In the genomic region with DNA sequence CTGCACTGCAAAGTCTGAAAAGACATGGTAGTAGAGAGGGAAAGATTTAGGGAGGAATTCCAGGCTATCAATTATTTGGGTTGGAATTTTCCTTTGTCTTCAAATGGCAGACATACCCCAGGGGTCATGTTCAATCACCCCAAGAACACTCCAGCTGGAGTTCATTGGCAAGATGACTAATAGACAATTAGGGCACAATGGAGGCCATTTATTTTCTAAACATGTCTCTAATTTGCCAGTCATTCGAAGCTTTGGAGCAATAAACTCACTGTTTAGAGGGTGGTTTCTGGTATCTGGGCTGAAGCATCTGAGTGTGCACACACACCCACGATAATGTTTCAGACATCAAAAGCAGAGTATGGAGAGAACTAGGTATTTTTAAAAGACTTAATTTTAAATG, we compare ENCODE assay signal across 17 mouse cellular contexts.
A peak's percentile ranks its signal among the peaks of the same experiment; 100 is the strongest.
DNase-seq lines count a peak whose midpoint lies in the region; ATAC-seq and TF ChIP-seq lines count a peak whose summit lies in the region.
"Had no signal": no experiment of that assay in that cellular context is flagged by ENCODE, and none has a peak within 500 bp of the region (broad histone marks: within the 10 kb centered on the region; RNA-seq: fewer than 3 reads in every experiment).

No protein-coding gene starts in this region.

- no peaks in the 10 kb centered on the region for H3K36me3 ChIP-seq in hindbrain, embryonic 11.5 days (ENCODE audit: control insufficient read depth, insufficient read depth, low read length)
- no peaks in the 10 kb centered on the region for H3K36me3 ChIP-seq in hindbrain, embryonic 10.5 days
- no peaks in the 10 kb centered on the region for H3K36me3 ChIP-seq in forebrain, postnatal 0 days (ENCODE audit: insufficient read depth)
- H3K36me3 ChIP-seq in neural tube, embryonic 14.5 days (ENCODE audit: control insufficient read depth, insufficient read depth, low read length): no peaks in the 10 kb centered on the region
- H3K36me3 ChIP-seq in intestine, embryonic 15.5 days: no peaks in the 10 kb centered on the region
- H3K36me3 ChIP-seq in liver, postnatal 0 days (replicated peaks; ENCODE audit: insufficient read depth, low read length): no peaks in the 10 kb centered on the region
- H3K36me3 ChIP-seq: G1E; limb, embryonic 15.5 days; lung, embryonic 15.5 days; midbrain, embryonic 10.5 days had no signal

- TF ChIP-seq EP300 in liver, postnatal 0 days (IDR thresholded peaks at IDR 0.05; ENCODE audit: low read depth): no peak

- H3K4me3 ChIP-seq in hindbrain, embryonic 11.5 days (ENCODE audit: low read depth, low read length): no peak overlapping the region
- H3K4me3 ChIP-seq in hindbrain, embryonic 10.5 days: no peak overlapping the region
- no peak overlapping the region for H3K4me3 ChIP-seq in forebrain, postnatal 0 days (ENCODE audit: low read depth, low read length)
- no peak overlapping the region for H3K4me3 ChIP-seq in neural tube, embryonic 14.5 days (ENCODE audit: low read depth, low read length)
- H3K4me3 ChIP-seq in intestine, embryonic 15.5 days (replicated peaks): no peak overlapping the region
- no peak overlapping the region for H3K4me3 ChIP-seq in liver, postnatal 0 days (ENCODE audit: low read depth, low read length)
- H3K4me3 ChIP-seq: erythroblast, embryonic 14.5 days; limb, embryonic 15.5 days; lung, embryonic 15.5 days; midbrain, embryonic 10.5 days had no signal

- 33% methylated on average over 2 of the region's 2 CpGs for WGBS in hindbrain, embryonic 11.5 days
- 54% methylated on average over 2 of the region's 2 CpGs for WGBS in hindbrain, embryonic 10.5 days
- WGBS in forebrain, postnatal 0 days: 18% methylated on average over 2 of the region's 2 CpGs
- WGBS in neural tube, embryonic 14.5 days: 5% methylated on average over 2 of the region's 2 CpGs
- 21% methylated on average over 2 of the region's 2 CpGs for WGBS in intestine, embryonic 15.5 days
- WGBS in liver, postnatal 0 days (ENCODE audit: insufficient replicate concordance): 51% methylated on average over 2 of the region's 2 CpGs

- H3K4me1 ChIP-seq in hindbrain, embryonic 11.5 days (replicated peaks; ENCODE audit: control insufficient read depth, insufficient read depth, low read length): no peaks in the 10 kb centered on the region
- H3K4me1 ChIP-seq in hindbrain, embryonic 10.5 days (replicated peaks): no peaks in the 10 kb centered on the region
- no peaks in the 10 kb centered on the region for H3K4me1 ChIP-seq in forebrain, postnatal 0 days (ENCODE audit: insufficient read depth)
- 0 out of 2 replicates have a peak, but pooled peaks cover 5% of the 10 kb centered on the region for H3K4me1 ChIP-seq in neural tube, embryonic 14.5 days (ENCODE audit: control insufficient read depth, insufficient read depth, low read length)
- no peaks in the 10 kb centered on the region for H3K4me1 ChIP-seq in intestine, embryonic 15.5 days (replicated peaks)
- H3K4me1 ChIP-seq in liver, postnatal 0 days (ENCODE audit: insufficient read depth): no peaks in the 10 kb centered on the region
- H3K4me1 ChIP-seq: limb, embryonic 15.5 days; lung, embryonic 15.5 days; midbrain, embryonic 10.5 days had no signal

- DNase-seq in hindbrain, embryonic 11.5 days (ENCODE audit: low spot score): peak; percentile 38
- DNase-seq in hindbrain, embryonic 10.5 days (ENCODE audit: low spot score): no peak
- peak; percentile 77 for DNase-seq in embryo, embryonic 10.5 days (ENCODE audit: low spot score)
- peak; percentile 14 for DNase-seq in forebrain, postnatal 0 days
- DNase-seq in thymus, postnatal 10 days (ENCODE audit: low spot score in 2 of 2): no peak
- DNase-seq in liver, postnatal 0 days: no peak
- DNase-seq: cerebellum, adult 9-11 months; kidney, postnatal 25 days; thymus, adult 2 months had no signal

- no peak overlapping the region for H3K27ac ChIP-seq in hindbrain, embryonic 11.5 days (ENCODE audit: low read depth, low read length)
- H3K27ac ChIP-seq in hindbrain, embryonic 10.5 days: no peak overlapping the region
- no peak overlapping the region for H3K27ac ChIP-seq in forebrain, postnatal 0 days (ENCODE audit: low read depth, low read length)
- no peak overlapping the region for H3K27ac ChIP-seq in neural tube, embryonic 14.5 days (ENCODE audit: low read depth, low read length)
- H3K27ac ChIP-seq in intestine, embryonic 15.5 days: no peak overlapping the region
- no peak overlapping the region for H3K27ac ChIP-seq in liver, postnatal 0 days (ENCODE audit: low read depth)
- H3K27ac ChIP-seq: limb, embryonic 15.5 days; lung, embryonic 15.5 days; midbrain, embryonic 10.5 days had no signal

- no peak overlapping the region for H3K9ac ChIP-seq in hindbrain, embryonic 11.5 days (ENCODE audit: low read depth, low read length)
- no peak overlapping the region for H3K9ac ChIP-seq in forebrain, postnatal 0 days
- H3K9ac ChIP-seq in neural tube, embryonic 14.5 days (replicated peaks; ENCODE audit: low read depth, low read length): no peak overlapping the region
- H3K9ac ChIP-seq in intestine, embryonic 15.5 days: no peak overlapping the region
- no peak overlapping the region for H3K9ac ChIP-seq in liver, postnatal 0 days (replicated peaks)
- H3K9ac ChIP-seq: limb, embryonic 15.5 days; lung, embryonic 15.5 days had no signal

- H3K27me3 ChIP-seq in hindbrain, embryonic 11.5 days (ENCODE audit: control insufficient read depth, insufficient read depth, low read length): no peaks in the 10 kb centered on the region
- H3K27me3 ChIP-seq in hindbrain, embryonic 10.5 days (ENCODE audit: insufficient read depth, poor library complexity, severe bottlenecking): no peaks in the 10 kb centered on the region
- H3K27me3 ChIP-seq in forebrain, postnatal 0 days (ENCODE audit: insufficient read depth, low read length): no peaks in the 10 kb centered on the region
- H3K27me3 ChIP-seq in neural tube, embryonic 14.5 days (ENCODE audit: control insufficient read depth, insufficient read depth, low read length): no peaks in the 10 kb centered on the region
- H3K27me3 ChIP-seq in intestine, embryonic 15.5 days (replicated peaks): no peaks in the 10 kb centered on the region
- H3K27me3 ChIP-seq in liver, postnatal 0 days (ENCODE audit: insufficient read depth, low read length): no peaks in the 10 kb centered on the region
- H3K27me3 ChIP-seq: limb, embryonic 15.5 days; lung, embryonic 15.5 days had no signal

- no peak overlapping the region for H3K4me2 ChIP-seq in hindbrain, embryonic 11.5 days (replicated peaks; ENCODE audit: low read depth, low read length)
- H3K4me2 ChIP-seq in forebrain, postnatal 0 days (ENCODE audit: low read depth): no peak overlapping the region
- no peak overlapping the region for H3K4me2 ChIP-seq in neural tube, embryonic 14.5 days (ENCODE audit: low read depth, low read length)
- H3K4me2 ChIP-seq in intestine, embryonic 15.5 days (replicated peaks): no peak overlapping the region
- H3K4me2 ChIP-seq in liver, postnatal 0 days (ENCODE audit: low read depth, low read length): no peak overlapping the region
- H3K4me2 ChIP-seq: limb, embryonic 15.5 days; lung, embryonic 15.5 days had no signal

- ATAC-seq in hindbrain, embryonic 11.5 days (ENCODE audit: low FRiP score): peak; percentile 85
- peak; percentile 27; the same call in 1 of the 2 replicates for ATAC-seq in forebrain, postnatal 0 days
- ATAC-seq in neural tube, embryonic 14.5 days (ENCODE audit: low read depth): peak; percentile 68; the same call in 1 of the 2 replicates
- no peak for ATAC-seq in intestine, embryonic 15.5 days
- no peak for ATAC-seq in liver, postnatal 0 days
- ATAC-seq: activated CD4-positive, CD25-positive, alpha-beta regulatory T cell, adult 4 months had no signal

- no peaks in the 10 kb centered on the region for H3K9me3 ChIP-seq in hindbrain, embryonic 11.5 days (ENCODE audit: control insufficient read depth, low read length)
- H3K9me3 ChIP-seq in hindbrain, embryonic 10.5 days: no peaks in the 10 kb centered on the region
- no peaks in the 10 kb centered on the region for H3K9me3 ChIP-seq in forebrain, postnatal 0 days (ENCODE audit: low read length)
- no peaks in the 10 kb centered on the region for H3K9me3 ChIP-seq in neural tube, embryonic 14.5 days (ENCODE audit: control insufficient read depth, low read length)
- H3K9me3 ChIP-seq in intestine, embryonic 15.5 days: no peaks in the 10 kb centered on the region
- no peaks in the 10 kb centered on the region for H3K9me3 ChIP-seq in liver, postnatal 0 days (ENCODE audit: low read length)
- H3K9me3 ChIP-seq: limb, embryonic 15.5 days; lung, embryonic 15.5 days; midbrain, embryonic 10.5 days had no signal

- TF ChIP-seq CTCF in forebrain, postnatal 0 days (IDR thresholded peaks at IDR 0.05; ENCODE audit: low read depth): no peak
- no peak for TF ChIP-seq CTCF in liver, postnatal 0 days (IDR thresholded peaks at IDR 0.05; ENCODE audit: low read depth)

Comparison
In these comparisons a context has a peak if more than half of its experiments do, and no peak if none do; other contexts are left out.
1. DNase-seq: peak in hindbrain, embryonic 11.5 days (single experiment), embryo, embryonic 10.5 days (single experiment) and forebrain, postnatal 0 days (single experiment); none in hindbrain, embryonic 10.5 days (single experiment), thymus, postnatal 10 days (0 of 2) and liver, postnatal 0 days (single experiment).
2. ATAC-seq: peak in hindbrain, embryonic 11.5 days (single experiment), forebrain, postnatal 0 days (single experiment) and neural tube, embryonic 14.5 days (single experiment); none in intestine, embryonic 15.5 days (single experiment) and liver, postnatal 0 days (single experiment).